Mouse (Mus musculus) testis, adult 10 weeks (tissue): ENCODE measurements around the gene Vmn1r21. TPM values are rescaled to one million over a fixed set of nuclear protein-coding genes. Genes with fewer than 3 reads are reported as not detected.

Experiments used
- polyA plus RNA-seq: library from polyadenylated mRNA; stranded (reverse); fragments of 350-450 nt; fragmentation: Illumina TruSeq; extraction: RNeasy Lipid Tissue Mini Kit (QIAGEN cat#74804); gene quantifications from one replicate; pipeline ENCODE4 v1.2.3, GENCODE M21; 2014; ENCODE audit warnings: low read depth, low replicate concordance

Vmn1r21 gene
- 1.6 TPM for polyA plus RNA-seq

GRCm38 (mm10) chr6:57850286-57850685, at the start of gene Vmn1r21:
Vmn1r21 (minus strand) TSS chr6:57850343.

GRCm38 (mm10) chr6:57824422-57825258, 25.5 kb downstream of the Vmn1r21 start, which contains the start of gene Vopp1:
Vopp1 (minus strand) TSS chr6:57825159.

Other genes starting within 250 kb of the Vmn1r21 start
- gene Pyurf, start 158.3 kb downstream of the Vmn1r21 start, polyA plus RNA-seq: 3.4 TPM
- 347 TPM for gene Lancl2, start 147.8 kb downstream of the Vmn1r21 start, polyA plus RNA-seq
- gene Vopp1, start 25.2 kb downstream of the Vmn1r21 start, polyA plus RNA-seq: 2.9 TPM
- 0.35 TPM for gene Vmn1r22, start 57.7 kb upstream of the Vmn1r21 start, polyA plus RNA-seq
- gene Vmn1r23, start 76.5 kb upstream of the Vmn1r21 start, polyA plus RNA-seq: not detected
- not detected for gene Vmn1r24, start 111.2 kb upstream of the Vmn1r21 start, polyA plus RNA-seq
- gene Vmn1r25, start 130.5 kb upstream of the Vmn1r21 start, polyA plus RNA-seq: not detected
- 0.04 TPM for gene Vmn1r26, start 164.8 kb upstream of the Vmn1r21 start, polyA plus RNA-seq